Mouse (Mus musculus) ES-E14 (cell line): Measurements from ENCODE around the gene Aldh16a1.

Experiments used
- CHD2 ChIP-seq: IDR thresholded peaks from 2 replicates; pipeline ENCODE4 v1.6.1; 2014; ENCODE audit warnings: mild to moderate bottlenecking, low read depth, low read length, inconsistent platforms
- HCFC1 ChIP-seq: IDR thresholded peaks from 2 replicates; pipeline ENCODE4 v1.6.1; 2012; ENCODE audit warnings: low read length, inconsistent platforms, borderline replicate concordance; ENCODE audit not compliant: insufficient read depth
- MAFK ChIP-seq: IDR thresholded peaks from 2 replicates; pipeline ENCODE4 v1.6.1; 2014; ENCODE audit warnings: mild to moderate bottlenecking, low read depth, low read length, inconsistent platforms; ENCODE audit not compliant: insufficient read depth
- ZC3H11A ChIP-seq: IDR thresholded peaks from 2 replicates; pipeline ENCODE4 v1.6.1; 2012; ENCODE audit warnings: low read depth, mild to moderate bottlenecking, inconsistent platforms, low read length, borderline replicate concordance
- ZNF384 ChIP-seq: IDR thresholded peaks from 2 replicates; pipeline ENCODE4 v1.6.1; 2012; ENCODE audit warnings: low read depth, low read length, inconsistent platforms

DNA sequence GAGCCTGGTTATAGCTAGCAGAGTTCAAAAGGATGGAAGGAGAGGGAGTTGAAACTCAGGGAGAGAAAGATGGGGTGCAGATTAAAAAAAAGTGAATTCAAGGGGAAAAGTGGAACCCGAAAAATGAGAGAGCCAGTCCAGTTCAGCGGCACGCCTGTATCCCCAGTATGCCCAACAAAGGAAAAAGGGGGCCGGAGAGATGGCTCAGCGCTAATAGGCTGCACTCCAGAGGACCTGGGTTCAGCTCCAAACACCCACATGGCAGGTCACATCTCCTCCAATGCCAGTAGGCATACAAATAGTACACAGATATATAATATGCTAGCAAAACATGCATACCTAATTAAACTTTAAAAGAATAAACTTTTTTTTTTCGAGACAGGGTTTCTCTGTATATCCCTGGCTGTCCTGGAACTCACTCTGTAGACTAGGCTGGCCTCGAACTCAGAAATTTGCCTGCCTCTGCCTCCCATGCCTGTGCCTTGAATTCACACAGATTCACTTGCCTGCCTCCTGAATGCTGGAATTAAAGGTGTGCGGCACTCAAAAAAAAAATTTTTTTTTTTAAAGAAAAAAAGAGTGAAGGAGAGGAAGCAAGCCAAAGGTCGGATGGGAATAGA, 8.7 kb upstream of the Aldh16a1 start:
- TF ChIP-seq ZNF384: no peak
- TF ChIP-seq CHD2: no peak
- no peak for TF ChIP-seq MAFK
- TF ChIP-seq ZC3H11A: no peak
- no peak for TF ChIP-seq HCFC1
